42 mouse cellular contexts compared by ENCODE assay signal in the genomic region with DNA sequence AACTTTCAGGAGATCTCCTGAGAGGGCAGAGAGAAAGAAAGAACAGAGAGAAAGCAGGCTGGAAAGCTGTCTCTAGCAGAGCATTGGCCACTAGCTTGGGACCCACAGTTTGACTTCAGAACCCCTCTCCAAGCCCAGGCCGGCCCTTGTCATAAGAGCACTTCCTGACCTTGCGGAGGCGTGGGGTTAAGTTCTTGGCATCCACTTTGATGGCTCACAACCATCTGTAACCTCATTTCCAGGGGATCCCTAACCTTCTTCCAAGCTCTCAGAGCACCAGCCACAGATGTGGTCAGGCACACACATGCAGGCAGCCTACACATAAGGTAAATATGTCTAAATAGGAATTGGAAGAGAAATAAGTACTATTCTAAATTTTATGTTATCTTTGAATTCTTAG. TPM values are rescaled to one million over a fixed set of nuclear protein-coding genes. Genes with fewer than 3 reads are reported as not detected.
A peak's percentile ranks its signal among the peaks of the same experiment; 100 is the strongest.
DNase-seq lines count a peak whose midpoint lies in the region; ATAC-seq and TF ChIP-seq lines count a peak whose summit lies in the region.
"Had no signal": no experiment of that assay in that cellular context is flagged by ENCODE, and none has a peak within 500 bp of the region (broad histone marks: within the 10 kb centered on the region; RNA-seq: fewer than 3 reads in every experiment).

No protein-coding gene starts in this region.

- peak overlapping the region; percentile 27 for H3K4me2 ChIP-seq in myocyte (ENCODE audit: low read depth)
- no peak overlapping the region for H3K4me2 ChIP-seq in hindbrain, embryonic 13.5 days
- H3K4me2 ChIP-seq: heart, embryonic 13.5 days; hindbrain, embryonic 14.5 days; limb, embryonic 15.5 days; liver, embryonic 13.5 days; midbrain, embryonic 11.5 days; neural tube, embryonic 12.5 days had no signal

- H3K36me3 ChIP-seq in heart, embryonic 10.5 days: no peaks in the 10 kb centered on the region
- H3K36me3 ChIP-seq in heart, adult 2 months (ENCODE audit: control insufficient read depth, insufficient read depth, low read length): no peaks in the 10 kb centered on the region
- H3K36me3 ChIP-seq in kidney, adult 2 months (ENCODE audit: control insufficient read depth, insufficient read depth, low read length): no peaks in the 10 kb centered on the region
- H3K36me3 ChIP-seq in E14TG2a.4 (ENCODE audit: insufficient read depth, low read length) (peaks cover 7% of the 10 kb centered on the region), myocyte (ENCODE audit: control insufficient read depth, insufficient read depth) (no peaks in the 10 kb centered on the region)
- no peaks in the 10 kb centered on the region for H3K36me3 ChIP-seq in hindbrain, embryonic 13.5 days
- H3K36me3 ChIP-seq: heart, embryonic 13.5 days; limb, embryonic 10.5 days; limb, embryonic 15.5 days; liver, embryonic 13.5 days; neural tube, embryonic 12.5 days had no signal

- H3K9ac ChIP-seq in heart, adult 2 months (ENCODE audit: low read depth, low read length): no peak overlapping the region
- H3K9ac ChIP-seq in hindbrain, embryonic 13.5 days: no peak overlapping the region
- H3K9ac ChIP-seq: heart, embryonic 13.5 days; hindbrain, embryonic 14.5 days; limb, embryonic 15.5 days; liver, embryonic 13.5 days; neural tube, embryonic 12.5 days had no signal

- TF ChIP-seq POLR2A in heart, adult 2 months (IDR thresholded peaks at IDR 0.05; ENCODE audit: insufficient read depth, low read depth, low read length): no peak
- TF ChIP-seq POLR2A in kidney, adult 2 months (IDR thresholded peaks at IDR 0.05; ENCODE audit: low read depth, low read length): no peak
- no peak for TF ChIP-seq POLR2A in myocyte (IDR thresholded peaks at IDR 0.05; ENCODE audit: insufficient read length, low read depth)

- no peaks in the 10 kb centered on the region for H3K27me3 ChIP-seq in heart, embryonic 10.5 days (ENCODE audit: insufficient read depth, poor library complexity, severe bottlenecking)
- H3K27me3 ChIP-seq in heart, adult 2 months (ENCODE audit: control insufficient read depth, insufficient read depth, low read length): no peaks in the 10 kb centered on the region
- no peaks in the 10 kb centered on the region for H3K27me3 ChIP-seq in kidney, adult 2 months (replicated peaks; ENCODE audit: control insufficient read depth, insufficient read depth, low read length)
- H3K27me3 ChIP-seq in E14TG2a.4 (ENCODE audit: insufficient read depth, low read length) (no peaks in the 10 kb centered on the region), myocyte (ENCODE audit: control insufficient read depth, insufficient read depth, insufficient read length) (no peaks in the 10 kb centered on the region)
- H3K27me3 ChIP-seq in hindbrain, embryonic 13.5 days: no peaks in the 10 kb centered on the region
- H3K27me3 ChIP-seq: heart, embryonic 13.5 days; limb, embryonic 15.5 days; liver, embryonic 13.5 days; neural tube, embryonic 12.5 days had no signal

- intact Hi-C loops in heart, adult 2 months (cut with DNase I): no loop called here

- H3K9me3 ChIP-seq in heart, embryonic 10.5 days: no peaks in the 10 kb centered on the region
- H3K9me3 ChIP-seq in E14TG2a.4 (ENCODE audit: low read length): peaks cover 32% of the 10 kb centered on the region
- no peaks in the 10 kb centered on the region for H3K9me3 ChIP-seq in hindbrain, embryonic 13.5 days
- H3K9me3 ChIP-seq: heart, embryonic 13.5 days; limb, embryonic 10.5 days; limb, embryonic 15.5 days; liver, embryonic 13.5 days; neural tube, embryonic 12.5 days had no signal

- WGBS in heart, embryonic 10.5 days: 67% methylated on average over 3 of the region's 3 CpGs
- WGBS in heart, adult 2 months: 48% methylated on average over 3 of the region's 3 CpGs
- 69% methylated on average over 3 of the region's 3 CpGs for WGBS in kidney, adult 2 months
- WGBS in hindbrain, embryonic 13.5 days: 89% methylated on average over 3 of the region's 3 CpGs

- no peak for TF ChIP-seq EP300 in heart, adult 2 months (IDR thresholded peaks at IDR 0.05; ENCODE audit: insufficient read depth, low read depth, low read length)

- no peak for ATAC-seq in hindbrain, embryonic 13.5 days (ENCODE audit: low FRiP score)
- ATAC-seq: activated CD4-positive, CD25-positive, alpha-beta regulatory T cell, adult 4 months; forebrain, embryonic 16.5 days; intestine, postnatal 0 days; midbrain, embryonic 16.5 days had no signal

- 0 out of 2 replicates have a peak overlapping the region, but pooled peaks have one; percentile 8 for H3K27ac ChIP-seq in heart, embryonic 10.5 days
- no peak overlapping the region for H3K27ac ChIP-seq in heart, adult 2 months
- H3K27ac ChIP-seq in kidney, adult 2 months (ENCODE audit: insufficient read depth, low read depth, low read length): no peak overlapping the region
- no peak overlapping the region for H3K27ac ChIP-seq in hindbrain, embryonic 13.5 days
- H3K27ac ChIP-seq: gastrocnemius, adult 2 months; hindbrain, embryonic 14.5 days; limb, embryonic 10.5 days; limb, embryonic 15.5 days; liver, embryonic 13.5 days; neural tube, embryonic 12.5 days; stomach, postnatal 0 days had no signal

- H3ac ChIP-seq in myocyte (ENCODE audit: control insufficient read depth, insufficient read length): no peak overlapping the region

- H3K4me3 ChIP-seq in heart, embryonic 10.5 days: no peak overlapping the region
- H3K4me3 ChIP-seq in heart, adult 2 months: no peak overlapping the region
- H3K4me3 ChIP-seq in kidney, adult 2 months (ENCODE audit: insufficient read depth, low read depth, low read length): no peak overlapping the region
- H3K4me3 ChIP-seq in E14TG2a.4 (replicated peaks; ENCODE audit: low read length): peak overlapping the region; percentile 5; the same call in 1 of the 2 replicates
- no peak overlapping the region for H3K4me3 ChIP-seq in myocyte
- H3K4me3 ChIP-seq in hindbrain, embryonic 13.5 days: no peak overlapping the region
- H3K4me3 ChIP-seq: erythroblast, embryonic 14.5 days; gastrocnemius, adult 2 months; heart, embryonic 13.5 days; limb, embryonic 10.5 days; limb, embryonic 15.5 days; liver, embryonic 13.5 days; neural tube, embryonic 12.5 days had no signal

- TF ChIP-seq CTCF in heart, adult 2 months (IDR thresholded peaks at IDR 0.05): no peak
- no peak for TF ChIP-seq CTCF in kidney, adult 2 months (conservative IDR thresholded peaks at IDR 0.05; ENCODE audit: insufficient read depth, insufficient read length, low read depth, low read length)
- no peak for TF ChIP-seq CTCF in E14TG2a.4 (conservative IDR thresholded peaks at IDR 0.05; ENCODE audit: low read length)

- no peaks in the 10 kb centered on the region for H3K79me2 ChIP-seq in heart, adult 2 months (replicated peaks; ENCODE audit: control insufficient read depth, insufficient read depth, low read length)
- H3K79me2 ChIP-seq in myocyte (ENCODE audit: control insufficient read depth, insufficient read depth): no peaks in the 10 kb centered on the region

- peaks cover 16% of the 10 kb centered on the region for H3K4me1 ChIP-seq in heart, embryonic 10.5 days
- peaks cover 5% of the 10 kb centered on the region for H3K4me1 ChIP-seq in heart, adult 2 months (ENCODE audit: control insufficient read depth, insufficient read depth, low read length)
- H3K4me1 ChIP-seq in kidney, adult 2 months (ENCODE audit: control insufficient read depth, insufficient read depth, low read length): peaks cover 7% of the 10 kb centered on the region; the same call in 1 of the 2 replicates
- H3K4me1 ChIP-seq in E14TG2a.4 (replicated peaks; ENCODE audit: low read depth, low read length): peaks cover 58% of the 10 kb centered on the region
- H3K4me1 ChIP-seq in hindbrain, embryonic 13.5 days (replicated peaks): no peaks in the 10 kb centered on the region
- H3K4me1 ChIP-seq: limb, embryonic 10.5 days; liver, embryonic 13.5 days; neural tube, embryonic 12.5 days had no signal

- no peak for DNase-seq in heart, embryonic 10.5 days (ENCODE audit: low spot score)
- no peak for DNase-seq in heart, adult 2 months
- peak; percentile 26 to 45 for DNase-seq in kidney, postnatal 4 days
- DNase-seq in kidney, adult 2 months: no peak
- DNase-seq: adrenal gland, adult 2 months; adrenal gland, postnatal 36 days; B cell, adult 2 months; cerebellum, adult 18-20 months; cerebellum, postnatal 14 days; gastrocnemius, adult 2 months; layer of hippocampus, adult 9-11 months; liver, embryonic 13.5 days; lung, adult 18-20 months; lung, postnatal 36 days; right cerebral cortex, postnatal 4 days; thymus, adult 2 months; thymus, postnatal 4 days had no signal

TF ChIP-seq in myocyte, 11 proteins besides CTCF, POLR2A, EP300 and RAD21:
- peak in 1 of 3 experiments; percentile 18 for TF ChIP-seq MYOD1 (IDR thresholded peaks at IDR 0.05; ENCODE audit: control insufficient read depth in 1 of 3, insufficient read length in 2 of 3, low read depth in 2 of 3)
- TF ChIP-seq TCF12 (IDR thresholded peaks at IDR 0.05; ENCODE audit: insufficient read depth, poor library complexity, severe bottlenecking): no peak

RNA-seq across cellular contexts. Expression of gene Itsn2, which starts 35.0 kb away (rescaled TPM):
- polyA plus RNA-seq in heart, embryonic 10.5 days (2016; fragmentation: Nextera tagmentation; extraction: Ambion mirVana): 30.4 and 32.6 TPM in 2 replicates
- total RNA-seq in heart, adult 2 months (2021): 10 to 100 TPM; 40.8 to 41.9 TPM
- polyA plus RNA-seq in heart, adult 2 months (2012; rRNA removed): 20.5 and 48.8 TPM in 2 replicates
- polyA plus RNA-seq in kidney, adult 2 months (2012; rRNA removed): 29.5 and 35.4 TPM in 2 replicates
- 8.4 TPM for polyA plus RNA-seq in myocyte (2012; fragmentation: generic; extraction: Trizol)
- 16.2 and 16.6 TPM in 2 replicates for polyA plus RNA-seq in hindbrain, embryonic 13.5 days (2015; fragmentation: Nextera tagmentation; extraction: Ambion mirVana)

RNA-seq across cellular contexts. Expression of gene Gm3625, which starts 35.3 kb away (rescaled TPM):
- polyA plus RNA-seq in heart, embryonic 10.5 days (2016; fragmentation: Nextera tagmentation; extraction: Ambion mirVana): not detected in 2 replicates
- not detected for total RNA-seq in heart, adult 2 months (2021)
- not detected in 2 replicates for polyA plus RNA-seq in heart, adult 2 months (2012; rRNA removed)
- not detected in 2 replicates for polyA plus RNA-seq in kidney, adult 2 months (2012; rRNA removed)
- polyA plus RNA-seq in myocyte (2012; fragmentation: generic; extraction: Trizol): not detected
- polyA plus RNA-seq in hindbrain, embryonic 13.5 days (2015; fragmentation: Nextera tagmentation; extraction: Ambion mirVana): not detected in 2 replicates
- total RNA-seq: adrenal gland, adult 2 months; adrenal gland, postnatal 36 days; gastrocnemius, adult 2 months; gastrocnemius, postnatal 4 days; heart, postnatal 14 days; left cerebral cortex, postnatal 10 days; megakaryocyte, adult 5-6 weeks had no signal
- polyA plus RNA-seq: activated CD4-positive, CD25-positive, alpha-beta regulatory T cell, adult 4 months; adrenal gland, adult 2 months; brain, embryonic 14.5 days; cortical plate, adult 2 months; embryonic facial prominence, embryonic 14.5 days; erythroblast, embryonic 14.5 days; forebrain, embryonic 11.5 days; forebrain, embryonic 16.5 days; heart, embryonic 13.5 days; hindbrain, embryonic 14.5 days; intestine, postnatal 0 days; kidney, embryonic 16.5 days; limb, embryonic 10.5 days; limb, embryonic 15.5 days; liver, embryonic 13.5 days; midbrain, embryonic 11.5 days; midbrain, embryonic 16.5 days; neural tube, embryonic 12.5 days; spleen, adult 2 months; stomach, postnatal 0 days; thymus, adult 2 months had no signal

Comparison
In these comparisons a context has a peak if more than half of its experiments do, and no peak if none do; other contexts are left out.
1. DNase-seq: peak in kidney, postnatal 4 days (2 of 2); none in heart, embryonic 10.5 days (single experiment), heart, adult 2 months (0 of 2) and kidney, adult 2 months (single experiment).